ENCODE assay signal across 8 mouse cellular contexts in genomic region chr5:31291361-31291688, GRCm38 (mm10). TPM values are rescaled to one million over a fixed set of nuclear protein-coding genes. Genes with fewer than 3 reads are reported as not detected.
DNase-seq lines count a peak whose midpoint lies in the region; ATAC-seq and TF ChIP-seq lines count a peak whose summit lies in the region.

No protein-coding gene starts in this region.

- H3K36me3 ChIP-seq in heart, embryonic 13.5 days: peaks cover 29% of the 10 kb centered on the region
- no peaks in the 10 kb centered on the region for H3K36me3 ChIP-seq in ES-E14 (ENCODE audit: control insufficient read depth, insufficient read depth, low read length, poor library complexity, severe bottlenecking)
- H3K36me3 ChIP-seq in forebrain, postnatal 0 days (ENCODE audit: insufficient read depth): peaks cover 14% of the 10 kb centered on the region

- peak overlapping the region; percentile 86 for H3K27ac ChIP-seq in heart, embryonic 13.5 days (replicated peaks)
- no peak overlapping the region for H3K27ac ChIP-seq in ES-E14 (ENCODE audit: insufficient read depth, low read depth, low read length, poor library complexity, severe bottlenecking)
- H3K27ac ChIP-seq in forebrain, postnatal 0 days (ENCODE audit: low read depth, low read length): peak overlapping the region; percentile 55; the same call in 1 of the 2 replicates

- no peak for TF ChIP-seq CTCF in forebrain, postnatal 0 days (IDR thresholded peaks at IDR 0.05; ENCODE audit: low read depth)

- no peak for DNase-seq in heart, adult 8-10 months (ENCODE audit: low spot score)
- DNase-seq in ES-E14 (ENCODE audit: low read depth, low spot score): no peak
- DNase-seq in forebrain, postnatal 0 days: no peak
- no peak for DNase-seq in adrenal gland, postnatal 14 days
- DNase-seq in natural killer cell, adult 2 months (ENCODE audit: low spot score in 2 of 2): no peak
- no peak for DNase-seq in thymus, postnatal 4 days

- H3K9me3 ChIP-seq in heart, embryonic 13.5 days: no peaks in the 10 kb centered on the region
- H3K9me3 ChIP-seq in ES-E14 (ENCODE audit: control insufficient read depth, insufficient read depth, low read depth, low read length): no peaks in the 10 kb centered on the region
- no peaks in the 10 kb centered on the region for H3K9me3 ChIP-seq in forebrain, postnatal 0 days (ENCODE audit: low read length)

- in situ Hi-C loops in ES-E14 (cut with MboI; ENCODE audit: low sequenced_read_pairs in 2 of 2, unreplicated experiment in 2 of 2): no loop called here

- peaks cover 35% of the 10 kb centered on the region for H3K4me1 ChIP-seq in heart, embryonic 13.5 days
- H3K4me1 ChIP-seq in ES-E14 (ENCODE audit: control insufficient read depth in 2 of 2, insufficient read depth in 2 of 2, low read length in 2 of 2, poor library complexity in 1 of 2): peaks cover 4 to 6% of the 10 kb centered on the region in 2 experiments; a peak in 1 of 4 replicates
- H3K4me1 ChIP-seq in forebrain, postnatal 0 days (ENCODE audit: insufficient read depth): 0 out of 2 replicates have a peak, but pooled peaks cover 12% of the 10 kb centered on the region

- peak overlapping the region; percentile 64 for H3K4me3 ChIP-seq in heart, embryonic 13.5 days
- peak overlapping the region; percentile 48 to 68 for H3K4me3 ChIP-seq in ES-E14 (ENCODE audit: insufficient read depth in 1 of 2, low read depth in 1 of 2, low read length in 2 of 2, poor library complexity in 1 of 2, severe bottlenecking in 1 of 2)
- peak overlapping the region; percentile 53 for H3K4me3 ChIP-seq in forebrain, postnatal 0 days (ENCODE audit: low read depth, low read length)

- no peaks in the 10 kb centered on the region for H3K27me3 ChIP-seq in heart, embryonic 13.5 days (replicated peaks)
- no peaks in the 10 kb centered on the region for H3K27me3 ChIP-seq in forebrain, postnatal 0 days (ENCODE audit: insufficient read depth, low read length)

- ATAC-seq in heart, embryonic 13.5 days (ENCODE audit: extremely low read depth, insufficient number of reproducible peaks, low FRiP score, low TSS enrichment): no peak
- peak; percentile 16; the same call in 1 of the 2 replicates for ATAC-seq in forebrain, postnatal 0 days
- peak; percentile 48 for ATAC-seq in megakaryocyte-erythroid progenitor cell, adult 5-6 weeks (replicated peaks; ENCODE audit: low FRiP score, low TSS enrichment, poor library complexity, severe bottlenecking)

- H3K9ac ChIP-seq in heart, embryonic 13.5 days: peak overlapping the region; percentile 79
- H3K9ac ChIP-seq in ES-E14 (ENCODE audit: insufficient read depth, low read depth, low read length, poor library complexity, severe bottlenecking): peak overlapping the region; percentile 11; the same call in 1 of the 2 replicates
- H3K9ac ChIP-seq in forebrain, postnatal 0 days: peak overlapping the region; percentile 40

- H3K4me2 ChIP-seq in heart, embryonic 13.5 days: peak overlapping the region; percentile 85
- peak overlapping the region; percentile 78 for H3K4me2 ChIP-seq in forebrain, postnatal 0 days (ENCODE audit: low read depth)

- 4% methylated on average over 9 of the region's 9 CpGs for WGBS in heart, embryonic 13.5 days
- 3% methylated on average over 9 of the region's 9 CpGs for WGBS in forebrain, postnatal 0 days

TF ChIP-seq in ES-E14, 5 proteins besides CTCF, POLR2A, EP300 and RAD21:
- TF ChIP-seq ZC3H11A (IDR thresholded peaks at IDR 0.05; ENCODE audit: borderline replicate concordance, low read depth, low read length) (no peak), ZNF384 (IDR thresholded peaks at IDR 0.05; ENCODE audit: low read depth, low read length) (no peak), CHD2 (IDR thresholded peaks at IDR 0.05; ENCODE audit: low read depth, low read length) (no peak)
TF ChIP-seq in ES-E14: peak in this region for 0.

RNA-seq across cellular contexts. Expression of gene Ift172, which starts 0.4 kb away (rescaled TPM):
- polyA plus RNA-seq in heart, embryonic 13.5 days (2015; fragmentation: Nextera tagmentation; extraction: Ambion mirVana): 21.8 and 22.6 TPM in 2 replicates
- 10 to 100 TPM; 33.9 to 50.7 (median 42.3) TPM for total RNA-seq in heart, adult 8-10 months (2022)
- total RNA-seq in ES-E14 (2012; rRNA removed): 26.9 and 38.1 TPM in 2 replicates
- 31.1 and 42.6 TPM in 2 replicates for total RNA-seq in forebrain, postnatal 0 days (2014; rRNA removed)
- 9.9 and 12.8 TPM in 2 replicates for polyA plus RNA-seq in forebrain, postnatal 0 days (2015; fragmentation: Nextera tagmentation; extraction: Ambion mirVana)
- 26.2 and 32.8 TPM in 2 replicates for total RNA-seq in megakaryocyte-erythroid progenitor cell, adult 5-6 weeks (2014; fragmentation: Nextera tagmentation)
- 10.7 and 18.0 TPM in 2 replicates for total RNA-seq in megakaryocyte-erythroid progenitor cell, adult 5-6 weeks (2017)
- total RNA-seq in adrenal gland, postnatal 14 days (2021): 36.0 and 41.5 TPM in 2 replicates

RNA-seq across cellular contexts. Expression of gene Fndc4, which starts 4.6 kb away (rescaled TPM):
- 22.4 and 22.6 TPM in 2 replicates for polyA plus RNA-seq in heart, embryonic 13.5 days (2015; fragmentation: Nextera tagmentation; extraction: Ambion mirVana)
- 1 to 10 TPM; 2.6 to 5.6 (median 5.2) TPM for total RNA-seq in heart, adult 8-10 months (2022)
- total RNA-seq in ES-E14 (2012; rRNA removed): 14.2 and 23.2 TPM in 2 replicates
- total RNA-seq in forebrain, postnatal 0 days (2014; rRNA removed): 156 and 201 TPM in 2 replicates
- 108 and 111 TPM in 2 replicates for polyA plus RNA-seq in forebrain, postnatal 0 days (2015; fragmentation: Nextera tagmentation; extraction: Ambion mirVana)
- total RNA-seq in megakaryocyte-erythroid progenitor cell, adult 5-6 weeks (2014; fragmentation: Nextera tagmentation): 0.31 TPM in 1 of 2 replicates, not detected in the other
- not detected in 2 replicates for total RNA-seq in megakaryocyte-erythroid progenitor cell, adult 5-6 weeks (2017)
- total RNA-seq in adrenal gland, postnatal 14 days (2021): 10.9 and 12.2 TPM in 2 replicates

RNA-seq across cellular contexts. Expression of gene Gckr, which starts 5.9 kb away (rescaled TPM):
- polyA plus RNA-seq in heart, embryonic 13.5 days (2015; fragmentation: Nextera tagmentation; extraction: Ambion mirVana): 0.36 and 0.56 TPM in 2 replicates
- total RNA-seq in heart, adult 8-10 months (2022): not detected
- 0.04 TPM in 1 of 2 replicates, not detected in the other for total RNA-seq in ES-E14 (2012; rRNA removed)
- total RNA-seq in forebrain, postnatal 0 days (2014; rRNA removed): 0.05 and 1.5 TPM in 2 replicates
- polyA plus RNA-seq in forebrain, postnatal 0 days (2015; fragmentation: Nextera tagmentation; extraction: Ambion mirVana): 0.23 and 0.54 TPM in 2 replicates
- total RNA-seq in megakaryocyte-erythroid progenitor cell, adult 5-6 weeks (2014; fragmentation: Nextera tagmentation): not detected in 2 replicates
- not detected in 2 replicates for total RNA-seq in megakaryocyte-erythroid progenitor cell, adult 5-6 weeks (2017)
- 1.6 and 13.8 TPM in 2 replicates for total RNA-seq in adrenal gland, postnatal 14 days (2021)

RNA-seq across cellular contexts. Expression of gene Krtcap3, which starts 39.8 kb away (rescaled TPM):
- polyA plus RNA-seq in heart, embryonic 13.5 days (2015; fragmentation: Nextera tagmentation; extraction: Ambion mirVana): 6.0 and 7.4 TPM in 2 replicates
- 1 to 10 TPM; 1.3 to 2.5 (median 1.6) TPM for total RNA-seq in heart, adult 8-10 months (2022)
- 10.5 and 24.6 TPM in 2 replicates for total RNA-seq in ES-E14 (2012; rRNA removed)
- 2.6 and 8.6 TPM in 2 replicates for total RNA-seq in forebrain, postnatal 0 days (2014; rRNA removed)
- 2.2 and 2.5 TPM in 2 replicates for polyA plus RNA-seq in forebrain, postnatal 0 days (2015; fragmentation: Nextera tagmentation; extraction: Ambion mirVana)
- 0.72 and 7.6 TPM in 2 replicates for total RNA-seq in megakaryocyte-erythroid progenitor cell, adult 5-6 weeks (2014; fragmentation: Nextera tagmentation)
- total RNA-seq in megakaryocyte-erythroid progenitor cell, adult 5-6 weeks (2017): 2.5 and 8.8 TPM in 2 replicates
- 2.7 and 4.8 TPM in 2 replicates for total RNA-seq in adrenal gland, postnatal 14 days (2021)

RNA-seq across cellular contexts. Expression of gene Gm9970, which starts 50.3 kb away (rescaled TPM):
- 0.68 TPM in 1 of 2 replicates, not detected in the other for polyA plus RNA-seq in heart, embryonic 13.5 days (2015; fragmentation: Nextera tagmentation; extraction: Ambion mirVana)
- under 1 TPM in 2 of 4 experiments, not detected in 2; 0.72 to 0.87 TPM for total RNA-seq in heart, adult 8-10 months (2022)
- not detected in 2 replicates for total RNA-seq in ES-E14 (2012; rRNA removed)
- total RNA-seq in forebrain, postnatal 0 days (2014; rRNA removed): 0.62 and 0.92 TPM in 2 replicates
- 0.29 and 0.51 TPM in 2 replicates for polyA plus RNA-seq in forebrain, postnatal 0 days (2015; fragmentation: Nextera tagmentation; extraction: Ambion mirVana)
- total RNA-seq in megakaryocyte-erythroid progenitor cell, adult 5-6 weeks (2014; fragmentation: Nextera tagmentation): not detected in 2 replicates
- total RNA-seq in megakaryocyte-erythroid progenitor cell, adult 5-6 weeks (2017): not detected in 2 replicates
- not detected in 2 replicates for total RNA-seq in adrenal gland, postnatal 14 days (2021)

Comparison
In these comparisons a context has a peak if more than half of its experiments do, and no peak if none do; other contexts are left out.
1. H3K9ac ChIP-seq: peak in every context shown above with its lines; median percentile 79 in heart, embryonic 13.5 days; 40 in forebrain, postnatal 0 days; 11 in ES-E14.